ENCODE assay signal across 11 mouse cellular contexts in genomic region chr8:45998228-45998627, GRCm38 (mm10). TPM values are rescaled to one million over a fixed set of nuclear protein-coding genes. Genes with fewer than 3 reads are reported as not detected.
DNase-seq lines count a peak whose midpoint lies in the region; ATAC-seq and TF ChIP-seq lines count a peak whose summit lies in the region.
"Had no signal": no experiment of that assay in that cellular context is flagged by ENCODE, and none has a peak within 500 bp of the region (broad histone marks: within the 10 kb centered on the region; RNA-seq: fewer than 3 reads in every experiment).

No protein-coding gene starts in this region.

- no peak overlapping the region for H3K4me3 ChIP-seq in kidney, embryonic 16.5 days (ENCODE audit: low read length)
- no peak overlapping the region for H3K4me3 ChIP-seq in liver, embryonic 14.5 days (ENCODE audit: insufficient read depth in 1 of 2, low read depth in 2 of 2, low read length in 2 of 2)

- TF ChIP-seq EP300 in liver, embryonic 14.5 days (IDR thresholded peaks at IDR 0.05; ENCODE audit: low read depth): no peak

- H3K27me3 ChIP-seq in kidney, embryonic 16.5 days (ENCODE audit: insufficient read depth, low read length): no peaks in the 10 kb centered on the region
- no peaks in the 10 kb centered on the region for H3K27me3 ChIP-seq in liver, embryonic 14.5 days (ENCODE audit: control insufficient read depth, insufficient read depth, low read length)
- H3K27me3 ChIP-seq: neural tube, embryonic 12.5 days had no signal

- intact Hi-C loops in left cerebral cortex, postnatal 10 days (cut with DNase I): no loop called here

- peaks cover 25% of the 10 kb centered on the region for H3K36me3 ChIP-seq in kidney, embryonic 16.5 days (ENCODE audit: insufficient read depth, low read length)
- H3K36me3 ChIP-seq in liver, embryonic 14.5 days (replicated peaks; ENCODE audit: control insufficient read depth, insufficient read depth, low read depth): peaks cover 18% of the 10 kb centered on the region

- H3K4me2 ChIP-seq in kidney, embryonic 16.5 days (replicated peaks; ENCODE audit: low read depth, low read length): peak overlapping the region; percentile 27; the same call in 1 of the 2 replicates
- no peak overlapping the region for H3K4me2 ChIP-seq in liver, embryonic 14.5 days (ENCODE audit: low read depth)

- DNase-seq in cerebellum, adult 9-11 months: peak; percentile 17
- DNase-seq in kidney, postnatal 25 days: no peak
- DNase-seq in NIH3T3 (ENCODE audit: low read depth): peak; percentile 61
- DNase-seq in liver, embryonic 14.5 days (ENCODE audit: low read depth in 3 of 3, low spot score in 3 of 3): no peak
- DNase-seq in adrenal gland, postnatal 25 days: no peak
- no peak for DNase-seq in left cerebral cortex, postnatal 10 days (ENCODE audit: extremely low spot score in 1 of 2, low spot score in 2 of 2)
- DNase-seq: cerebellum, adult 18-20 months had no signal

- H3K4me1 ChIP-seq in kidney, embryonic 16.5 days (ENCODE audit: insufficient read depth, low read length): peaks cover 13% of the 10 kb centered on the region; the same call in 1 of the 2 replicates
- H3K4me1 ChIP-seq in liver, embryonic 14.5 days (replicated peaks; ENCODE audit: control insufficient read depth in 2 of 2, insufficient read depth in 2 of 2, low read length in 1 of 2): peaks cover 8 to 10% of the 10 kb centered on the region in 2 experiments

- H3K9me3 ChIP-seq in kidney, embryonic 16.5 days (ENCODE audit: low read length): no peaks in the 10 kb centered on the region
- H3K9me3 ChIP-seq in liver, embryonic 14.5 days (ENCODE audit: control insufficient read depth, low read length): no peaks in the 10 kb centered on the region
- H3K9me3 ChIP-seq: forebrain, embryonic 10.5 days; neural tube, embryonic 12.5 days had no signal

- H3K9ac ChIP-seq in kidney, embryonic 16.5 days (replicated peaks; ENCODE audit: low read length): no peak overlapping the region
- no peak overlapping the region for H3K9ac ChIP-seq in liver, embryonic 14.5 days (replicated peaks)

- 81% methylated on average over 2 of the region's 2 CpGs for WGBS in kidney, embryonic 16.5 days
- 62% methylated on average over 2 of the region's 2 CpGs for WGBS in liver, embryonic 14.5 days (ENCODE audit: insufficient replicate concordance)

- H3K27ac ChIP-seq in kidney, embryonic 16.5 days (ENCODE audit: low read length): no peak overlapping the region
- no peak overlapping the region for H3K27ac ChIP-seq in liver, embryonic 14.5 days
- H3K27ac ChIP-seq: forebrain, embryonic 10.5 days; neural tube, embryonic 12.5 days had no signal

- TF ChIP-seq CTCF in liver, embryonic 14.5 days (IDR thresholded peaks at IDR 0.05; ENCODE audit: low read depth): 0 out of 2 replicates have a peak, but pooled peaks have one; percentile 8

- ATAC-seq in cerebellum, adult (ENCODE audit: insufficient number of reproducible peaks, low FRiP score, low TSS enrichment): no peak
- ATAC-seq in kidney, embryonic 16.5 days (ENCODE audit: low FRiP score, low TSS enrichment): no peak
- no peak for ATAC-seq in liver, embryonic 14.5 days (ENCODE audit: insufficient read depth)

RNA-seq across cellular contexts. Expression of gene Lrp2bp, which starts 0.9 kb away (rescaled TPM):
- 0.52 and 0.86 TPM in 2 replicates for polyA plus RNA-seq in kidney, embryonic 16.5 days (2015; fragmentation: Nextera tagmentation; extraction: Ambion mirVana)
- 0.02 TPM in 1 of 2 replicates, not detected in the other for polyA plus RNA-seq in liver, embryonic 14.5 days (2012; rRNA removed)
- polyA plus RNA-seq in liver, embryonic 14.5 days (2014; fragmentation: Nextera tagmentation; extraction: Ambion mirVana): 0.08 and 0.17 TPM in 2 replicates
- total RNA-seq in adrenal gland, postnatal 25 days (2021): 0.33 and 0.81 TPM in 2 replicates
- under 1 TPM; 0.36 to 0.61 TPM for total RNA-seq in left cerebral cortex, postnatal 10 days (2021)

RNA-seq across cellular contexts. Expression of gene Ankrd37, which starts 7.3 kb away (rescaled TPM):
- polyA plus RNA-seq in kidney, embryonic 16.5 days (2015; fragmentation: Nextera tagmentation; extraction: Ambion mirVana): 24.4 and 24.5 TPM in 2 replicates
- 1.5 and 2.0 TPM in 2 replicates for polyA plus RNA-seq in liver, embryonic 14.5 days (2012; rRNA removed)
- polyA plus RNA-seq in liver, embryonic 14.5 days (2014; fragmentation: Nextera tagmentation; extraction: Ambion mirVana): 3.1 and 3.2 TPM in 2 replicates
- not detected in 2 replicates for total RNA-seq in adrenal gland, postnatal 25 days (2021)
- 1 to 10 TPM; 6.3 to 8.1 TPM for total RNA-seq in left cerebral cortex, postnatal 10 days (2021)

RNA-seq across cellular contexts. Expression of gene Ufsp2, which starts 22.9 kb away (rescaled TPM):
- 72.9 and 84.2 TPM in 2 replicates for polyA plus RNA-seq in kidney, embryonic 16.5 days (2015; fragmentation: Nextera tagmentation; extraction: Ambion mirVana)
- polyA plus RNA-seq in liver, embryonic 14.5 days (2012; rRNA removed): 13.7 and 20.1 TPM in 2 replicates
- 32.4 and 36.0 TPM in 2 replicates for polyA plus RNA-seq in liver, embryonic 14.5 days (2014; fragmentation: Nextera tagmentation; extraction: Ambion mirVana)
- 60.6 and 61.5 TPM in 2 replicates for total RNA-seq in adrenal gland, postnatal 25 days (2021)
- total RNA-seq in left cerebral cortex, postnatal 10 days (2021): 10 to 100 TPM; 52.6 to 53.3 TPM

RNA-seq across cellular contexts. Expression of gene 1700029J07Rik, which starts 23.2 kb away (rescaled TPM):
- 6.0 and 6.5 TPM in 2 replicates for polyA plus RNA-seq in kidney, embryonic 16.5 days (2015; fragmentation: Nextera tagmentation; extraction: Ambion mirVana)
- 0.37 and 0.65 TPM in 2 replicates for polyA plus RNA-seq in liver, embryonic 14.5 days (2012; rRNA removed)
- polyA plus RNA-seq in liver, embryonic 14.5 days (2014; fragmentation: Nextera tagmentation; extraction: Ambion mirVana): 0.18 and 0.53 TPM in 2 replicates
- total RNA-seq in adrenal gland, postnatal 25 days (2021): 2.1 and 2.6 TPM in 2 replicates
- total RNA-seq in left cerebral cortex, postnatal 10 days (2021): 1 to 10 TPM; 2.9 to 3.2 TPM

Comparison
In these comparisons a context has a peak if more than half of its experiments do, and no peak if none do; other contexts are left out.
1. DNase-seq: peak in cerebellum, adult 9-11 months (single experiment) and NIH3T3 (single experiment); none in kidney, postnatal 25 days (0 of 2), liver, embryonic 14.5 days (0 of 3), adrenal gland, postnatal 25 days (single experiment) and left cerebral cortex, postnatal 10 days (0 of 2).